Mouse (Mus musculus): ENCODE results near the gene Zfp423. TPM values are rescaled to one million over a fixed set of nuclear protein-coding genes. Genes with fewer than 3 reads are reported as not detected.

Zfp423 gene
- polyA plus RNA-seq, 1 experiment from 2014 or later = 7.5 TPM

DNA sequence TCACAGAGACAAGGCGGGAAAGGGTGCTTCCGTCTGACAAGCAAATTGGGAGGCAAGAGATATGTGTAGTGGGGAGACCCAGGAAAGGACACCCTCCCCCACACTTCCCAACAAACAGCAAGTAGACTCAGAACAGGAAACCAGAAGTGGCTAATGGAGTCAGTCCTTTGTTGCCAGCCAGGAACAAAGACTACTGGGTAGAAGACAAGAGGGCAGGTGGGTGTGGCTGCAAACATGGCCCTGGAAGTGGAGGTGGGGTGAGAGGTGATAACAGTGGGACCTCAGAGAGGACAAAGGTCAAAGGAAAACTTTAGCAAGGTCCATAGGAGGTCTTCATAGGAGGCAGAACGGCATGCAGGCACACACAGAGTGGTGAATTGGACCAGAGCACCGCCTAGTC lies 265.7 kb downstream of the Zfp423 start:
- 57% methylated on average over 4 of the region's 4 CpGs for WGBS
- no peaks in the 10 kb centered on the region for H3K9me3 ChIP-seq (ENCODE audit: control insufficient read depth, low read length)
- no peak overlapping the region for H3K27ac ChIP-seq (ENCODE audit: low read length)
- ATAC-seq (ENCODE audit: low read depth) = no peak
- H3K4me1 ChIP-seq (replicated peaks; ENCODE audit: control insufficient read depth, insufficient read depth, low read length) = peaks cover 14% of the 10 kb centered on the region
- H3K27me3 ChIP-seq (ENCODE audit: control insufficient read depth, insufficient read depth, low read depth, low read length) = no peaks in the 10 kb centered on the region
- no peak overlapping the region for H3K4me3 ChIP-seq (ENCODE audit: low read length)
- H3K36me3 ChIP-seq (ENCODE audit: control insufficient read depth, insufficient read depth, low read length) = no peaks in the 10 kb centered on the region
- no peak overlapping the region for H3K9ac ChIP-seq (ENCODE audit: low read length)
- no peak overlapping the region for H3K4me2 ChIP-seq (ENCODE audit: low read depth, low read length)

GRCm38 (mm10) chr8:87690100-87691095 lies 269.0 kb downstream of the Zfp423 start:
- H3K4me1 ChIP-seq (replicated peaks; ENCODE audit: control insufficient read depth, insufficient read depth, low read length) = peaks cover 18% of the 10 kb centered on the region
- no peaks in the 10 kb centered on the region for H3K27me3 ChIP-seq (ENCODE audit: control insufficient read depth, insufficient read depth, low read depth, low read length)
- ATAC-seq (ENCODE audit: low read depth) = 0 out of 2 replicates have a peak, but pooled peaks have one; percentile 34
- peak overlapping the region; percentile 47 for H3K4me2 ChIP-seq (ENCODE audit: low read depth, low read length)
- no peak overlapping the region; the same call in 1 of the 2 replicates for H3K4me3 ChIP-seq (ENCODE audit: low read length)
- 17% methylated on average over 28 of the region's 28 CpGs for WGBS
- no peaks in the 10 kb centered on the region for H3K9me3 ChIP-seq (ENCODE audit: control insufficient read depth, low read length)
- H3K9ac ChIP-seq (ENCODE audit: low read length) = 0 out of 2 replicates have a peak overlapping the region, but pooled peaks have one; percentile 33
- H3K36me3 ChIP-seq (ENCODE audit: control insufficient read depth, insufficient read depth, low read length) = no peaks in the 10 kb centered on the region
- no peak overlapping the region for H3K27ac ChIP-seq (ENCODE audit: low read length)

GRCm38 (mm10) chr8:87689192-87689591 lies 270.2 kb downstream of the Zfp423 start:
- no peaks in the 10 kb centered on the region for H3K9me3 ChIP-seq (ENCODE audit: control insufficient read depth, low read length)
- 70% methylated on average over 6 of the region's 6 CpGs for WGBS
- no peaks in the 10 kb centered on the region for H3K27me3 ChIP-seq (ENCODE audit: control insufficient read depth, insufficient read depth, low read depth, low read length)
- no peaks in the 10 kb centered on the region for H3K36me3 ChIP-seq (ENCODE audit: control insufficient read depth, insufficient read depth, low read length)
- no peak overlapping the region for H3K27ac ChIP-seq (ENCODE audit: low read length)
- H3K4me3 ChIP-seq (ENCODE audit: low read length) = no peak overlapping the region
- no peak overlapping the region for H3K4me2 ChIP-seq (ENCODE audit: low read depth, low read length)
- H3K9ac ChIP-seq (ENCODE audit: low read length) = no peak overlapping the region
- peaks cover 18% of the 10 kb centered on the region for H3K4me1 ChIP-seq (replicated peaks; ENCODE audit: control insufficient read depth, insufficient read depth, low read length)
- ATAC-seq (ENCODE audit: low read depth) = no peak

DNA sequence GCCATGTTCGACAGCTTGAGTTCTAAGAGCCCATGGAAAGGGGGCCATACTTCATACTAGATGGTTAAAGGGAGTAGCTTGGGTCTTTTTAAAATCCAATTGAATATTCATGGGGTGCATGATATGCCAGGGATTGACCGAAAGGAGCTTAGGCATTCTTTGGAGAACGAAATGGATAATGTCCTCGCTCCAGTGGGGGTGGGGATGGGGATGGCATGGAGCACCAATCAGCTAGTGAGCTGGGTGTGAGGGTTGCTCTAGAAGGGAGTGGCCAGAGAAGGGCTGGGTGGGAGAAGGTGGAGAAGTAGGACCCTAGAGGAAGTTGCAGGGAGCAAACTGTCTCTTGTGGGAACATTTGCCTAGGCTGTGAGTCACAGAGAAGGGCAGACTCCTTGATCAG lies 271.0 kb downstream of the Zfp423 start:
- no peak for ATAC-seq (ENCODE audit: low read depth)
- H3K4me1 ChIP-seq (replicated peaks; ENCODE audit: control insufficient read depth, insufficient read depth, low read length) = peaks cover 18% of the 10 kb centered on the region
- 59% methylated on average over 4 of the region's 4 CpGs for WGBS
- no peak overlapping the region for H3K9ac ChIP-seq (ENCODE audit: low read length)
- H3K36me3 ChIP-seq (ENCODE audit: control insufficient read depth, insufficient read depth, low read length) = no peaks in the 10 kb centered on the region
- H3K4me2 ChIP-seq (ENCODE audit: low read depth, low read length) = no peak overlapping the region
- H3K27ac ChIP-seq (ENCODE audit: low read length) = no peak overlapping the region
- no peak overlapping the region for H3K4me3 ChIP-seq (ENCODE audit: low read length)
- no peaks in the 10 kb centered on the region for H3K9me3 ChIP-seq (ENCODE audit: control insufficient read depth, low read length)
- no peaks in the 10 kb centered on the region for H3K27me3 ChIP-seq (ENCODE audit: control insufficient read depth, insufficient read depth, low read depth, low read length)

- Histone ChIP-seq H3K9me3 (ENCODE audit: control insufficient read depth, low read length) (no peaks in the 10 kb centered on the region), H3K4me1 (replicated peaks; ENCODE audit: control insufficient read depth, insufficient read depth, low read length) (peaks cover 18% of the 10 kb centered on the region), H3K4me2 (ENCODE audit: low read depth, low read length) (no peak overlapping the region), H3K9ac (ENCODE audit: low read length) (no peak overlapping the region), H3K4me3 (ENCODE audit: low read length) (no peak overlapping the region), H3K27me3 (ENCODE audit: control insufficient read depth, insufficient read depth, low read depth, low read length) (no peaks in the 10 kb centered on the region), H3K36me3 (ENCODE audit: control insufficient read depth, insufficient read depth, low read length) (no peaks in the 10 kb centered on the region), H3K27ac (ENCODE audit: low read length) (no peak overlapping the region)
- peak; percentile 10; the same call in 1 of the 2 replicates for ATAC-seq (ENCODE audit: low read depth)
- WGBS = 54% methylated on average over 10 of the region's 10 CpGs
Observed at GRCm38 (mm10) chr8:87686986-87687698, 272.3 kb downstream of the Zfp423 start.

DNA sequence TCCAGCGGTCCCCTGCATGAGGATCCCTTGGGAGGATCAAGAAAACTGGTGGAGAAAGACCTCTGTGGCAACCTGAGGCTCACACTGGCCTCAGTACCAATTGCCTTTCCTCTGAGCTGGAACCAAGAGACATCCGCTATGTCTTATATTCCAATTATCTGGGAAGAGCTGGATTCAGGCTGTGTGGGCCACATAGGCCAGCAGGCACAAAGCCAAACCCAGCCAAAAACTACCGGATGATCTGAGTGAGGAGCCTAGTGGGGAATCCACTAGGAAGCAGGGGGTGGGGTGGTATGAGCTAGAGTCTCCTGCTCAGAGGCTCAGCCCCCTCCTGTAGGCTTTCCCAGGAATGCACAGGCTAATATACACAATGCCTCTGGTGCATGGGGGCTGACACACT lies 273.4 kb downstream of the Zfp423 start:
- no peaks in the 10 kb centered on the region for H3K27me3 ChIP-seq (ENCODE audit: control insufficient read depth, insufficient read depth, low read depth, low read length)
- peaks cover 15% of the 10 kb centered on the region for H3K4me1 ChIP-seq (replicated peaks; ENCODE audit: control insufficient read depth, insufficient read depth, low read length)
- no peaks in the 10 kb centered on the region for H3K36me3 ChIP-seq (ENCODE audit: control insufficient read depth, insufficient read depth, low read length)
- no peak for ATAC-seq (ENCODE audit: low read depth)
- no peak overlapping the region for H3K4me3 ChIP-seq (ENCODE audit: low read length)
- H3K27ac ChIP-seq (ENCODE audit: low read length) = no peak overlapping the region
- H3K9ac ChIP-seq (ENCODE audit: low read length) = no peak overlapping the region
- H3K4me2 ChIP-seq (ENCODE audit: low read depth, low read length) = no peak overlapping the region
- H3K9me3 ChIP-seq (ENCODE audit: control insufficient read depth, low read length) = no peaks in the 10 kb centered on the region
- 71% methylated on average over 3 of the region's 3 CpGs for WGBS

- Histone ChIP-seq H3K9me3 (ENCODE audit: control insufficient read depth, low read length) (no peaks in the 10 kb centered on the region), H3K27ac (ENCODE audit: low read length) (no peak overlapping the region), H3K4me3 (ENCODE audit: low read length) (no peak overlapping the region), H3K4me1 (replicated peaks; ENCODE audit: control insufficient read depth, insufficient read depth, low read length) (peaks cover 9% of the 10 kb centered on the region), H3K36me3 (ENCODE audit: control insufficient read depth, insufficient read depth, low read length) (no peaks in the 10 kb centered on the region), H3K9ac (ENCODE audit: low read length) (no peak overlapping the region), H3K4me2 (ENCODE audit: low read depth, low read length) (no peak overlapping the region), H3K27me3 (ENCODE audit: control insufficient read depth, insufficient read depth, low read depth, low read length) (no peaks in the 10 kb centered on the region)
- 64% methylated on average over 8 of the region's 8 CpGs for WGBS
- no peak for ATAC-seq (ENCODE audit: low read depth)
Observed at GRCm38 (mm10) chr8:87685392-87685791, 274.0 kb downstream of the Zfp423 start.

GRCm38 (mm10) chr8:87682066-87682465 lies 277.3 kb downstream of the Zfp423 start:
- Histone ChIP-seq H3K36me3 (ENCODE audit: control insufficient read depth, insufficient read depth, low read length) (no peaks in the 10 kb centered on the region), H3K9ac (ENCODE audit: low read length) (no peak overlapping the region), H3K4me2 (ENCODE audit: low read depth, low read length) (no peak overlapping the region), H3K4me3 (ENCODE audit: low read length) (no peak overlapping the region), H3K9me3 (ENCODE audit: control insufficient read depth, low read length) (0 out of 2 replicates have a peak, but pooled peaks cover 4% of the 10 kb centered on the region), H3K4me1 (replicated peaks; ENCODE audit: control insufficient read depth, insufficient read depth, low read length) (no peaks in the 10 kb centered on the region), H3K27ac (ENCODE audit: low read length) (no peak overlapping the region), H3K27me3 (ENCODE audit: control insufficient read depth, insufficient read depth, low read depth, low read length) (no peaks in the 10 kb centered on the region)
- WGBS = 80% methylated on average over 3 of the region's 3 CpGs
- ATAC-seq (ENCODE audit: low read depth) = no peak

GRCm38 (mm10) chr8:87680034-87680433 lies 279.4 kb downstream of the Zfp423 start:
- no peaks in the 10 kb centered on the region for H3K27me3 ChIP-seq (ENCODE audit: control insufficient read depth, insufficient read depth, low read depth, low read length)
- 62% methylated on average over 3 of the region's 3 CpGs for WGBS
- 0 out of 2 replicates have a peak, but pooled peaks cover 4% of the 10 kb centered on the region for H3K9me3 ChIP-seq (ENCODE audit: control insufficient read depth, low read length)
- H3K27ac ChIP-seq (ENCODE audit: low read length) = no peak overlapping the region
- H3K9ac ChIP-seq (ENCODE audit: low read length) = no peak overlapping the region
- ATAC-seq (ENCODE audit: low read depth) = no peak
- no peak overlapping the region for H3K4me3 ChIP-seq (ENCODE audit: low read length)
- no peaks in the 10 kb centered on the region for H3K36me3 ChIP-seq (ENCODE audit: control insufficient read depth, insufficient read depth, low read length)
- no peak overlapping the region for H3K4me2 ChIP-seq (ENCODE audit: low read depth, low read length)
- H3K4me1 ChIP-seq (replicated peaks; ENCODE audit: control insufficient read depth, insufficient read depth, low read length) = no peaks in the 10 kb centered on the region
